Mouse (Mus musculus): ENCODE measurements at regions not wholly inside any gene's neighbourhood (a gene's known extent, or its start where the extent isn't known, plus 50 kb on each side); places are given as distances from the start of the nearest gene placed in this dataset.
"Not testable (repeated sequence)": the region's sequence is repeated elsewhere in the genome, so short reads cannot be mapped to it uniquely, and the experiment has no call there.

GRCm38 (mm10) chr16:8177226-8177625, 247.7 kb downstream of the Tmem114 start:
- not testable (repeated sequence) for ATAC-seq (ENCODE audit: insufficient number of reproducible peaks, insufficient read depth, low FRiP score, low read depth); H3K4me2 ChIP-seq (ENCODE audit: low read length); H3K4me3 ChIP-seq (ENCODE audit: control insufficient read depth in 1 of 2, insufficient read depth in 1 of 2, low read depth in 1 of 2, low read length in 2 of 2); H3K9me3 ChIP-seq (ENCODE audit: control insufficient read depth, low read length); H3K9ac ChIP-seq (ENCODE audit: low read length); H3K36me3 ChIP-seq (ENCODE audit: control insufficient read depth, insufficient read depth, low read length); H3K27ac ChIP-seq (replicated peaks in 1 of 2; ENCODE audit: control insufficient read depth in 1 of 2, insufficient read depth in 1 of 2, low read depth in 2 of 2, low read length in 2 of 2); H3K4me1 ChIP-seq (ENCODE audit: control insufficient read depth in 2 of 2, insufficient read depth in 2 of 2, low read length in 2 of 2); H3K27me3 ChIP-seq (ENCODE audit: control insufficient read depth, insufficient read depth, low read length)
- 88% methylated on average over 7 of the region's 7 CpGs for WGBS

- H3K27ac ChIP-seq (replicated peaks in 1 of 2; ENCODE audit: control insufficient read depth in 1 of 2, insufficient read depth in 1 of 2, low read depth in 2 of 2, low read length in 2 of 2), result no peak overlapping the region
- no peaks in the 10 kb centered on the region for H3K36me3 ChIP-seq (ENCODE audit: control insufficient read depth, insufficient read depth, low read length)
- no peak overlapping the region for H3K4me2 ChIP-seq (ENCODE audit: low read length)
- no peak overlapping the region for H3K4me3 ChIP-seq (ENCODE audit: control insufficient read depth in 1 of 2, insufficient read depth in 1 of 2, low read depth in 1 of 2, low read length in 2 of 2)
- H3K27me3 ChIP-seq (ENCODE audit: control insufficient read depth, insufficient read depth, low read length), result no peaks in the 10 kb centered on the region
- no peaks in the 10 kb centered on the region for H3K4me1 ChIP-seq (ENCODE audit: control insufficient read depth in 2 of 2, insufficient read depth in 2 of 2, low read length in 2 of 2)
- H3K9ac ChIP-seq (ENCODE audit: low read length), result no peak overlapping the region
- 46% methylated on average over 6 of the region's 6 CpGs for WGBS
- ATAC-seq (ENCODE audit: insufficient number of reproducible peaks, insufficient read depth, low FRiP score, low read depth), result no peak
- H3K9me3 ChIP-seq (ENCODE audit: control insufficient read depth, low read length), result no peaks in the 10 kb centered on the region
These were observed 248.8 kb downstream of the Tmem114 start for GRCm38 (mm10) chr16:8176126-8176525.
